Mouse (Mus musculus) myocyte (in vitro differentiated cells): ENCODE results near the gene 2900011O08Rik.

Experiments
- E2F4 ChIP-seq: IDR thresholded peaks from one replicate; pipeline ENCODE4 v1.6.1; 2011; ENCODE audit warnings: mild to moderate bottlenecking, control low read depth, moderate library complexity; ENCODE audit not compliant: insufficient read depth
- MAX ChIP-seq: IDR thresholded peaks from one replicate; pipeline ENCODE4 v1.6.1; 2011; ENCODE audit warnings: low read depth, mild to moderate bottlenecking, control low read depth
- MYOG ChIP-seq, 3 experiments: IDR thresholded peaks; one replicate each; pipeline ENCODE4 v1.6.1; 2011; ENCODE audit warnings: control low read depth in 2 of 3, low read depth in 2 of 3, mild to moderate bottlenecking in 2 of 3; ENCODE audit not compliant: insufficient read length in 2 of 3, control insufficient read depth in 1 of 3, insufficient read depth in 1 of 3
- POLR2A ChIP-seq: IDR thresholded peaks from one replicate; pipeline ENCODE4 v1.6.1; 2011; ENCODE audit warnings: low read depth, mild to moderate bottlenecking, control low read depth, moderate library complexity; ENCODE audit not compliant: insufficient read length
- POLR2AphosphoS2 ChIP-seq: IDR thresholded peaks from one replicate; pipeline ENCODE4 v1.6.1; 2011; ENCODE audit warnings: low read depth, control low read depth; ENCODE audit not compliant: insufficient read length
- SRF ChIP-seq: IDR thresholded peaks from one replicate; pipeline ENCODE4 v1.6.1; 2011; ENCODE audit warnings: low read depth; ENCODE audit not compliant: control insufficient read depth, insufficient read length
- TCF12 ChIP-seq: IDR thresholded peaks from one replicate; pipeline ENCODE4 v1.6.1; 2011; ENCODE audit warnings: mild to moderate bottlenecking, control low read depth; ENCODE audit not compliant: poor library complexity, insufficient read depth, severe bottlenecking
- TCF3 ChIP-seq: IDR thresholded peaks from one replicate; pipeline ENCODE4 v1.6.1; 2011; ENCODE audit warnings: low read depth, control low read depth; ENCODE audit not compliant: insufficient read length
- USF1 ChIP-seq: IDR thresholded peaks from one replicate; pipeline ENCODE4 v1.6.1; 2011; ENCODE audit warnings: low read depth, mild to moderate bottlenecking, control low read depth, moderate library complexity

DNA sequence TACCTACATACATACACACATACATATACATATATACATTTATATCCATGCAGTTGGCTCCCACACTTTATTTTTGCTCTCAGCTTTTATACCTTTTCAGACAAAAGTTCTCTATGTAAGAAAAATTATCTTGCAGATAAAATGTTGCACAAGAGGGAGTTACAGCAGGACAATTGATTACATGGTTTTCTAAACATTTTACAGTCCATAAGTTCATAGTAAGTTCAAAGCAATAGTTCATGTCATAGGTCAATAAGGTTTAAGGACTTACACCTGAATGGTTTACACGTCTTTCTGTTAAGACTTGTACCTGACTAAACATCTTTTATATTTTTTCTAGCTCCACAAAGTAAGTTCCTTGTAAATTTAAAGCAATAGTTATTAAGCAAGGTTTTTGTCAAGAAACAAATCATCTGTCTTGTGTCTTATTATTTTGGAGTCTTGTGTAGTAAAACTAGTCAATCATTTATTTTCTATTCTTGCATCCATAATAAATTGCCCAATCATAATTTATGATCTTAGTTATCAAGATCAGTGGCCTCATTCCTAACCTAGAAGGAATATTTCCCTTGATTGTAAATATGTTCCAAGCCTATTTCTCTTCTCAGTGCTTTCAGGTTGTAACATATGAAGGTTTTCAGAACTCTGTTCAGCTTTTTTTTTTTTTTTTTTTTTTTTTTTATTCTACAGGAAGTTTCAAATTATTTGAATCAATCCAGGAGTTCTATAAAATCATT, 72.9 kb downstream of the 2900011O08Rik start:
- TF ChIP-seq E2F4 (no peak), POLR2A (no peak), MAX (no peak), POLR2AphosphoS2 (no peak), TCF3 (no peak), MYOG (IDR thresholded peaks at IDR 0.05; ENCODE audit: control insufficient read depth in 1 of 3, insufficient read depth in 1 of 3, insufficient read length in 2 of 3, low read depth in 2 of 3) (no peak), TCF12 (no peak), USF1 (no peak), SRF (no peak)
